ENCODE assay signal across 8 mouse cellular contexts in the genomic region with DNA sequence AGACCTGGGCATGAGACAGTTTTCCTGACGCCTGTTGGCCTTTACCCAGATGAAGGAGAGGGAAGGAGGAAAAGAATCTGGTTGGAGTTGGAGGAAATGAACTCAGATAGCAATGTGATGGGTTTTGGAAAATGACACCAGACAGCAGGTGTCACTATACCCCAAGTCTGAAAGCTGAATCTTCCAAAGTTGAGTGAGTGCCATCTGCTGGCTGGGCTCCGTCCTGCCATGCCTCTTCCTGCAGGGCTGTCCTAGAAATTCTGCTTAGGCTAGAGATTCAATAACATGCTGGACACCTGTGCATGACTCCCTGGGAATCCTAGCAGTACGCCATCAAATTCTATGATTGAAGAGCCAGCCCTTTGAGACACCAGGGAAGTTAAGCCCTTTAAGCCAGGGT. TPM values are rescaled to one million over a fixed set of nuclear protein-coding genes. Genes with fewer than 3 reads are reported as not detected.
DNase-seq lines count a peak whose midpoint lies in the region; ATAC-seq and TF ChIP-seq lines count a peak whose summit lies in the region.

No protein-coding gene starts in this region.

- TF ChIP-seq POLR2A in embryonic fibroblast, embryonic 13.5 days (IDR thresholded peaks at IDR 0.05; ENCODE audit: low read depth, low read length), result no peak

- no peak overlapping the region for H3K4me3 ChIP-seq in embryonic fibroblast, embryonic 13.5 days (ENCODE audit: insufficient read depth, low read length)
- H3K4me3 ChIP-seq in heart, embryonic 12.5 days, result no peak overlapping the region
- no peak overlapping the region for H3K4me3 ChIP-seq in liver, embryonic 15.5 days (replicated peaks)
- no peak overlapping the region for H3K4me3 ChIP-seq in neural tube, embryonic 13.5 days

- no peak overlapping the region for H3K27ac ChIP-seq in embryonic fibroblast, embryonic 13.5 days (ENCODE audit: insufficient read depth, low read length)
- H3K27ac ChIP-seq in heart, embryonic 12.5 days (ENCODE audit: poor library complexity, severe bottlenecking), result no peak overlapping the region
- H3K27ac ChIP-seq in liver, embryonic 15.5 days (replicated peaks), result no peak overlapping the region
- H3K27ac ChIP-seq in neural tube, embryonic 13.5 days (replicated peaks), result no peak overlapping the region

- H3K27me3 ChIP-seq in heart, embryonic 12.5 days (replicated peaks), result no peaks in the 10 kb centered on the region
- H3K27me3 ChIP-seq in liver, embryonic 15.5 days, result peaks cover 3% of the 10 kb centered on the region; the same call in 1 of the 2 replicates
- H3K27me3 ChIP-seq in neural tube, embryonic 13.5 days, result no peaks in the 10 kb centered on the region

- H3K4me1 ChIP-seq in embryonic fibroblast, embryonic 13.5 days (ENCODE audit: control insufficient read depth, insufficient read depth, low read length), result peaks cover 4% of the 10 kb centered on the region; the same call in 1 of the 2 replicates
- no peaks in the 10 kb centered on the region for H3K4me1 ChIP-seq in heart, embryonic 12.5 days (replicated peaks)
- H3K4me1 ChIP-seq in liver, embryonic 15.5 days (replicated peaks), result peaks cover 17% of the 10 kb centered on the region
- H3K4me1 ChIP-seq in neural tube, embryonic 13.5 days (replicated peaks), result no peaks in the 10 kb centered on the region

- no peaks in the 10 kb centered on the region for H3K36me3 ChIP-seq in heart, embryonic 12.5 days
- no peaks in the 10 kb centered on the region for H3K36me3 ChIP-seq in liver, embryonic 15.5 days (replicated peaks)
- H3K36me3 ChIP-seq in neural tube, embryonic 13.5 days, result no peaks in the 10 kb centered on the region

- WGBS in heart, embryonic 12.5 days, result 14% methylated on average over 3 of the region's 3 CpGs
- 9% methylated on average over 3 of the region's 3 CpGs for WGBS in liver, embryonic 15.5 days (ENCODE audit: insufficient replicate concordance)
- WGBS in neural tube, embryonic 13.5 days, result 14% methylated on average over 3 of the region's 3 CpGs

- H3K9me3 ChIP-seq in heart, embryonic 12.5 days (replicated peaks), result peaks cover 3% of the 10 kb centered on the region; the same call in 1 of the 2 replicates
- H3K9me3 ChIP-seq in liver, embryonic 15.5 days (replicated peaks), result no peaks in the 10 kb centered on the region
- no peaks in the 10 kb centered on the region for H3K9me3 ChIP-seq in neural tube, embryonic 13.5 days

- no peak overlapping the region for H3K9ac ChIP-seq in heart, embryonic 12.5 days
- H3K9ac ChIP-seq in liver, embryonic 15.5 days, result no peak overlapping the region
- no peak overlapping the region for H3K9ac ChIP-seq in neural tube, embryonic 13.5 days

- peak; percentile 95 for TF ChIP-seq CTCF in embryonic fibroblast, embryonic 13.5 days (IDR thresholded peaks at IDR 0.05; ENCODE audit: borderline replicate concordance, insufficient read depth, low read length)

- peak; percentile 54 for DNase-seq in CD4-positive helper T cell, adult 2 months (ENCODE audit: low read depth, low spot score)
- DNase-seq in adrenal gland, postnatal 4 days (ENCODE audit: low spot score in 2 of 2), result peak; percentile 40 to 65
- peak; percentile 84 to 88 for DNase-seq in kidney, postnatal 25 days
- DNase-seq in telencephalon, adult 2 months (ENCODE audit: low read depth, low spot score), result peak; percentile 76

- peak; percentile 74; the same call in 1 of the 2 replicates for ATAC-seq in heart, embryonic 12.5 days (ENCODE audit: insufficient number of reproducible peaks, low FRiP score)
- ATAC-seq in liver, embryonic 15.5 days (ENCODE audit: insufficient read depth), result peak; percentile 53; the same call in 1 of the 2 replicates
- ATAC-seq in neural tube, embryonic 13.5 days (ENCODE audit: low read depth), result peak; percentile 65; the same call in 1 of the 2 replicates

- no peak overlapping the region for H3K4me2 ChIP-seq in heart, embryonic 12.5 days
- no peak overlapping the region for H3K4me2 ChIP-seq in liver, embryonic 15.5 days
- H3K4me2 ChIP-seq in neural tube, embryonic 13.5 days, result no peak overlapping the region

RNA-seq across cellular contexts. Expression of gene Olfml2b, which starts 11.9 kb away (rescaled TPM):
- total RNA-seq in adrenal gland, postnatal 4 days (2021), result 10 to 100 TPM; 22.9 to 28.6 TPM
- polyA plus RNA-seq in embryonic fibroblast, embryonic 13.5 days (2011; ENCODE audit: insufficient read length, low read depth, missing spikeins), result 59.1 and 62.1 TPM in 2 replicates
- 45.9 and 48.3 TPM in 2 replicates for polyA plus RNA-seq in heart, embryonic 12.5 days (2016; fragmentation: Nextera tagmentation; extraction: Ambion mirVana)
- 3.1 and 3.5 TPM in 2 replicates for polyA plus RNA-seq in liver, embryonic 15.5 days (2015; fragmentation: Nextera tagmentation; extraction: Ambion mirVana)
- 13.0 and 14.4 TPM in 2 replicates for polyA plus RNA-seq in neural tube, embryonic 13.5 days (2015; fragmentation: Nextera tagmentation; extraction: Ambion mirVana)

RNA-seq across cellular contexts. Expression of gene Nos1ap, which starts 42.7 kb away (rescaled TPM):
- 10 to 100 TPM; 31.7 to 37.5 TPM for total RNA-seq in adrenal gland, postnatal 4 days (2021)
- 1.6 and 3.5 TPM in 2 replicates for polyA plus RNA-seq in embryonic fibroblast, embryonic 13.5 days (2011; ENCODE audit: insufficient read length, low read depth, missing spikeins)
- polyA plus RNA-seq in heart, embryonic 12.5 days (2016; fragmentation: Nextera tagmentation; extraction: Ambion mirVana), result 25.9 and 26.0 TPM in 2 replicates
- polyA plus RNA-seq in liver, embryonic 15.5 days (2015; fragmentation: Nextera tagmentation; extraction: Ambion mirVana), result 5.2 and 6.4 TPM in 2 replicates
- 17.6 and 17.9 TPM in 2 replicates for polyA plus RNA-seq in neural tube, embryonic 13.5 days (2015; fragmentation: Nextera tagmentation; extraction: Ambion mirVana)
